Comparison of ENCODE assay signal across 8 mouse cellular contexts in the genomic region with DNA sequence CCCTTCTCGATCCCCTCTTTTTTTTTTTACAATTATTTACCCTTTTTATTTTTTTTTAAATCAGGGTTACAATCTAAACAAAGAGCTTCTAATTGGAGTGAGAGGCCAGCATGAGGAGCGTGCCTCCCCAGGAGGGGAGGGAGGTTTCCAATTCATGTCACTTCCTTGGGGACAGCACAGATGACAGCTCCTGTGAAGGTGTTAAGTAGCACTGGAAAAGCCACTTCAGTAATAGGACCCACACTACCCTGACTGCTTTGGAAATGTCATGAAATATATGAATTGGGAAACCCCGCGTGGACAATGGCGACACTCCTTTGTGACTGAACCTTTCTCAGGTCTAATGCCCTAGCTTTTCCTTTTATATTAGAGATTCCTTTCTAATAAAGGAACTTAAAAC.
DNase-seq lines count a peak whose midpoint lies in the region; ATAC-seq and TF ChIP-seq lines count a peak whose summit lies in the region.
"Not testable (repeated sequence)": the region's sequence is repeated elsewhere in the genome, so short reads cannot be mapped to it uniquely, and the experiment has no call there.

No protein-coding gene starts in this region.

- not testable (repeated sequence) for H3K27ac ChIP-seq in forebrain, embryonic 11.5 days (ENCODE audit: low read depth, low read length); forebrain, embryonic 12.5 days; forebrain, embryonic 13.5 days; forebrain, embryonic 14.5 days (ENCODE audit: low read depth, low read length); forebrain, embryonic 15.5 days (replicated peaks); forebrain, embryonic 16.5 days (ENCODE audit: low read length); kidney, embryonic 16.5 days (ENCODE audit: low read length)

- not testable (repeated sequence) for H3K9me3 ChIP-seq in forebrain, embryonic 11.5 days (ENCODE audit: control insufficient read depth, low read length); forebrain, embryonic 12.5 days; forebrain, embryonic 13.5 days (replicated peaks); forebrain, embryonic 14.5 days (replicated peaks; ENCODE audit: control insufficient read depth, low read length); forebrain, embryonic 15.5 days; forebrain, embryonic 16.5 days (ENCODE audit: control insufficient read depth, low read length); kidney, embryonic 16.5 days (ENCODE audit: low read length)

- not testable (repeated sequence) for H3K4me1 ChIP-seq in forebrain, embryonic 11.5 days (replicated peaks; ENCODE audit: control insufficient read depth, insufficient read depth, low read length); forebrain, embryonic 12.5 days; forebrain, embryonic 13.5 days; forebrain, embryonic 14.5 days (ENCODE audit: control insufficient read depth, insufficient read depth, low read length); forebrain, embryonic 15.5 days; forebrain, embryonic 16.5 days (replicated peaks; ENCODE audit: control insufficient read depth, insufficient read depth, low read length); kidney, embryonic 16.5 days (ENCODE audit: insufficient read depth, low read length)

- peak; percentile 49; the same call in 1 of the 2 replicates for ATAC-seq in forebrain, embryonic 11.5 days (replicated peaks; ENCODE audit: low FRiP score)
- ATAC-seq in forebrain, embryonic 12.5 days (ENCODE audit: low FRiP score): peak; percentile 57; the same call in 1 of the 2 replicates
- peak; percentile 66; the same call in 1 of the 2 replicates for ATAC-seq in forebrain, embryonic 13.5 days
- peak; percentile 71; the same call in 1 of the 2 replicates for ATAC-seq in forebrain, embryonic 14.5 days
- peak; percentile 36; the same call in 1 of the 2 replicates for ATAC-seq in forebrain, embryonic 15.5 days (replicated peaks)
- ATAC-seq in forebrain, embryonic 16.5 days: 0 out of 2 replicates have a peak, but pooled peaks have one; percentile 52
- ATAC-seq in kidney, embryonic 16.5 days (ENCODE audit: low FRiP score, low TSS enrichment): 0 out of 2 replicates have a peak, but pooled peaks have one; percentile 35

- not testable (repeated sequence) for TF ChIP-seq CTCF in brain, embryonic 14.5 days (IDR thresholded peaks at IDR 0.05; ENCODE audit: borderline replicate concordance, extremely low read depth, insufficient read depth, insufficient read length)

- H3K36me3 ChIP-seq in forebrain, embryonic 11.5 days (ENCODE audit: control insufficient read depth, insufficient read depth, low read length); forebrain, embryonic 12.5 days (replicated peaks); forebrain, embryonic 13.5 days (ENCODE audit: poor library complexity, severe bottlenecking); forebrain, embryonic 14.5 days (ENCODE audit: control insufficient read depth, insufficient read depth, low read length); forebrain, embryonic 15.5 days; forebrain, embryonic 16.5 days (ENCODE audit: control insufficient read depth, insufficient read depth); kidney, embryonic 16.5 days (ENCODE audit: insufficient read depth, low read length): not testable (repeated sequence)

- DNase-seq in brain, embryonic 14.5 days (ENCODE audit: low read depth): peak; percentile 24
- not testable (repeated sequence) for DNase-seq in forebrain, embryonic 11.5 days (ENCODE audit: low spot score)
- peak; percentile 6 for DNase-seq in forebrain, embryonic 14.5 days (ENCODE audit: low spot score)

- 62% methylated on average over 5 of the region's 5 CpGs for WGBS in forebrain, embryonic 11.5 days
- 41% methylated on average over 5 of the region's 5 CpGs for whole genome bisulfite sequencing in forebrain, embryonic 12.5 days
- 49% methylated on average over 5 of the region's 5 CpGs for WGBS in forebrain, embryonic 13.5 days
- WGBS in forebrain, embryonic 14.5 days: 41% methylated on average over 5 of the region's 5 CpGs
- 47% methylated on average over 5 of the region's 5 CpGs for WGBS in forebrain, embryonic 15.5 days
- WGBS in forebrain, embryonic 16.5 days: 37% methylated on average over 5 of the region's 5 CpGs
- WGBS in kidney, embryonic 16.5 days: 68% methylated on average over 5 of the region's 5 CpGs

- not testable (repeated sequence) for H3K4me2 ChIP-seq in forebrain, embryonic 11.5 days (ENCODE audit: low read depth, low read length, severe bottlenecking); forebrain, embryonic 12.5 days; forebrain, embryonic 13.5 days; forebrain, embryonic 14.5 days (ENCODE audit: low read length); forebrain, embryonic 15.5 days (replicated peaks); forebrain, embryonic 16.5 days (ENCODE audit: low read length); kidney, embryonic 16.5 days (replicated peaks; ENCODE audit: low read depth, low read length)

- H3K9ac ChIP-seq in forebrain, embryonic 11.5 days (ENCODE audit: low read length); forebrain, embryonic 12.5 days; forebrain, embryonic 13.5 days; forebrain, embryonic 14.5 days (ENCODE audit: low read length); forebrain, embryonic 15.5 days (replicated peaks); forebrain, embryonic 16.5 days (replicated peaks; ENCODE audit: low read depth, low read length); kidney, embryonic 16.5 days (replicated peaks; ENCODE audit: low read length): not testable (repeated sequence)

- H3K27me3 ChIP-seq in forebrain, embryonic 11.5 days (ENCODE audit: control insufficient read depth, insufficient read depth, low read length); forebrain, embryonic 12.5 days; forebrain, embryonic 13.5 days; forebrain, embryonic 14.5 days (replicated peaks; ENCODE audit: control insufficient read depth, insufficient read depth, low read length); forebrain, embryonic 15.5 days; forebrain, embryonic 16.5 days (replicated peaks; ENCODE audit: control insufficient read depth, insufficient read depth, low read length); kidney, embryonic 16.5 days (ENCODE audit: insufficient read depth, low read length): not testable (repeated sequence)

- not testable (repeated sequence) for H3K4me3 ChIP-seq in forebrain, embryonic 11.5 days (ENCODE audit: low read depth, low read length); forebrain, embryonic 12.5 days (replicated peaks); forebrain, embryonic 13.5 days; forebrain, embryonic 14.5 days (ENCODE audit: low read depth, low read length); forebrain, embryonic 15.5 days; forebrain, embryonic 16.5 days (replicated peaks; ENCODE audit: low read length); kidney, embryonic 16.5 days (ENCODE audit: low read length)

- TF ChIP-seq POLR2A in brain, embryonic 14.5 days (IDR thresholded peaks at IDR 0.05; ENCODE audit: borderline replicate concordance, extremely low read depth, insufficient read depth, insufficient read length, poor library complexity, severe bottlenecking): not testable (repeated sequence)
